Mouse (Mus musculus): ENCODE data around the gene Adprm.
"Not testable (repeated sequence)": the region's sequence is repeated elsewhere in the genome, so short reads cannot be mapped to it uniquely, and the experiment has no call there.

Adprm gene

DNA sequence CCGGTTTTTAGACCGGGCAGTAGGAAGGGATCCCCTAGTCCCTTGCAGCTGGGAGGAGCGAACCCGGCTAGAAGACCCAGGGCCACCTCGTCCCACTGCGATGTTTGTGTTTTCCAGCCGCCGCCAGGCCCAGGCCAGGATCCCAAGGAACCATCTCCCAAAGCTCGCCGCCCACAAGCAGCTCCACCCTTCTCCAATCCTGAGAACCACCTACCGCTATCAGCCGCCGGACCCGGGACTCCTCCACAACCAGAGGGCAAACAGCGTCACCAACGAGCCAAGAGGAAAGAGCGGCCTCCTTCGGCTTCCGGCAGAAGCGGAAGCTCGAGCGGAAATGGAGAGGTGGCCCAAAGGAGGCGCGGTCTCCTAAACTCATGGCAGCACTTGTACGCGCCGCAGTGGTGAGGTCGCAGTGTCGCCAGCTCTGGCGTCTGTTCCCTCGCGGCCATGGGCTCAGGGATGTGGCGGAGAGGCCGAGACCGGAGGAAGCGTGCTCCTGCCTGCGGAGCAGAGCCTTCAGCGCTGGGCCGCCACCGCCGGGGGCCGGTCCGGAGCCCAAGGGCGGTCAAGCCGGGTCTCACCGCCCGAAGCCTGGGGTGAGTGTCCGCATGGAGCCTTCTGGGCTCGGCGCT lies at the start of gene Adprm, which contains the start of gene Sco1:
Gene Adprm (minus strand): TSS at position 274 of the 632 bp plus-strand sequence.
Gene Sco1 (plus strand): TSS at position 350 of the 632 bp plus-strand sequence.
- DNase-seq (ENCODE audit: low read depth, low spot score): peak; percentile 89

DNA sequence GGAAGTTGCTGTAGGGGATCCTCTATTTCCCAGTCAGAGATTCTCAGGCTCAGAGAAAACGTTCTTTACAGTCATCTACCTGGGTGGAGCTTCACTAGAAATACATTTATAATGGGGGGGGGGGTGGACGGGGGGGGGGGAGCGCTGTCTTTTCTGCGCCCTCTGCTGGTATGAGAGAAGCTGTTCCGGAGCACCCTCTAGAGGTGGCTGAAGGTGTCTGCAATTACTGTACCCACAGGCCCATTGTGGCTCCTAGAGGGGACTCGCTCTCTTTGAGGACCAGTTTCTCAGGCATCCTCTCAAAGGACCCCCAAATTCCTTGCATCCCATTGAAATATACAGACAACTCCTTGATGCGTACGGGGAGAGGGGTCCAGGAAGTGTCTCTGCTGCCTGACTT lies 49.3 kb upstream of the Adprm start:
- DNase-seq (ENCODE audit: low read depth, low spot score): peak; percentile 68

DNA sequence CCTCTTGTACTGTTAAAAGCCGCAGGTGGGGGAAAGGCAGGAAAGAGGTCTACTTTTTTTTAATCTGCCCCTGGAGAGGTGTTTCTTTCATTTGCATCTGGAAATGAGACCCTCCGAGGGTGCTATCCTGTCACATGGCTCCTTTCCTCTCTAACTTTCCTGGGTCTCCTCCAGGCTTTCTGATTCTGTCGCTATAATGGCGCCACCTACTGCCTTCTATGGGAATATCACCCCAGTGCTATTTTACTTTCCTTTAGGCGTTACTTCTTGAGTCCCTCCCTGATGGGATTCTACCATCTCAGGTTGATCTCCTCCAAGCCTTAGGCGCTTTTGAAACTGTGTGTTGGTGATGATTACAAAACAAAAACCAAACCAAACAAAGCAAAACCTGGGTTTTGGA lies 47.8 kb upstream of the Adprm start:
- peak; percentile 40 for DNase-seq (ENCODE audit: low read depth, low spot score)

DNA sequence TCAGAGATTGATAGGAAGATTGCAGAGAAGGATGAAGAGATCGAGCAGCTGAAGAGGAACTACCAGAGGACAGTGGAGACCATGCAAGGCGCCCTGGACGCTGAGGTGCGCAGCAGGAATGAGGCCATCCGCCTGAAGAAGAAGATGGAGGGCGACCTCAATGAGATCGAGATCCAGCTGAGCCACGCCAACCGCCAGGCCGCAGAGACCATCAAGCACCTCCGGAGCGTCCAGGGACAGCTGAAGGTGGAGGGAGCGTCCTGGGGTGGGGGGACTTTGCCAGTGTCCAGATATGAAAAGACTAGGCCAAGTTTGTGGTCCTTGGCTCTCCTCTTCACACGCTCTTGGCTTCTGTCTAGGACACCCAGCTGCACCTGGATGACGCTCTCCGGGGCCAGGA lies 46.8 kb upstream of the Adprm start:
- DNase-seq (ENCODE audit: low read depth, low spot score): no peak

DNA sequence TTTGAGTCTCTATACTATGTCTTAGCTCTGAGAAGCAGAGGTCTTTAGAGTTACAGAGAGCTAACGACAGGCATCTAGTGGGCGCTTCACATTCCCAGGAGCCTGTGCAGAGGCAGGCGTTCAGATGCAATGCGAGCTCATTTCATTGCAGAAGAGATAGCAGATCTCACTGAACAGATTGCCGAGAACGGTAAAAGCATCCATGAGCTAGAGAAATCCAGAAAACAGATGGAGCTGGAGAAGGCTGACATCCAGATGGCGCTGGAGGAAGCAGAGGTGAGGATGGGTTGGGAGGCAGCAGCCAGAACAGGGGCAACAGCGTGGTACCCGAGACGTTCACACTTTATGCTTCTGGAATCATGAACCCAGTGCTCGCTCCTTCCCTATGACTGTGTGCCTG lies 46.0 kb upstream of the Adprm start:
- DNase-seq (ENCODE audit: low read depth, low spot score): no peak

DNA sequence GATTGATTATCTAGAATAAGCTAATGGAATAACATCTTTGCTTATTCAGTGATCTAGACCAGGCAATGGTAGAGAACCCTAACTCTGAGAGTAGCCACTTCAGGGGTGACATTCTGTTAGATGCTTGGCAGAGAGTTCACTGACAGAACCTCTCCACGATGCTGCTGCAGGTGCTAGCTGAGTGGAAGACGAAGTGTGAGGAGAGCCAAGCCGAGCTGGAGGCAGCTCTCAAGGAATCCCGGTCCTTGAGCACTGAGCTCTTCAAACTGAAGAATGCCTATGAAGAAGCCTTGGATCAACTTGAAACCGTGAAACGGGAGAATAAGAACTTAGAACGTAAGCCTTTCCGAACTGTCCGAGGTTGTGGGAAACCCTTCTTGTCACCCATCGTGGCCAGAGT lies 45.3 kb upstream of the Adprm start:
- DNase-seq (ENCODE audit: low read depth, low spot score): no peak

DNA sequence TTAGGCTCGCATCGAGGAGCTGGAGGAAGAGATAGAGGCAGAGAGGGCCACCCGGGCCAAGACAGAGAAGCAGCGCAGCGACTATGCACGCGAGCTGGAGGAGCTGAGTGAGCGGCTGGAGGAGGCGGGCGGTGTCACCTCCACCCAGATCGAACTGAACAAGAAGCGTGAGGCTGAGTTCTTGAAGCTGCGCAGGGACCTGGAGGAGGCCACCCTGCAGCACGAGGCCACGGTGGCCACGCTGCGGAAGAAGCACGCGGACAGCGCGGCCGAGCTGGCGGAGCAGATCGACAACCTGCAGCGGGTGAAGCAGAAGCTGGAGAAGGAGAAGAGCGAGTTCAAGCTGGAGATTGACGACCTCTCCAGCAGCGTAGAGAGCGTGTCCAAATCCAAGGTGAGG lies 42.1 kb upstream of the Adprm start:
- DNase-seq (ENCODE audit: low read depth, low spot score): no peak

DNA sequence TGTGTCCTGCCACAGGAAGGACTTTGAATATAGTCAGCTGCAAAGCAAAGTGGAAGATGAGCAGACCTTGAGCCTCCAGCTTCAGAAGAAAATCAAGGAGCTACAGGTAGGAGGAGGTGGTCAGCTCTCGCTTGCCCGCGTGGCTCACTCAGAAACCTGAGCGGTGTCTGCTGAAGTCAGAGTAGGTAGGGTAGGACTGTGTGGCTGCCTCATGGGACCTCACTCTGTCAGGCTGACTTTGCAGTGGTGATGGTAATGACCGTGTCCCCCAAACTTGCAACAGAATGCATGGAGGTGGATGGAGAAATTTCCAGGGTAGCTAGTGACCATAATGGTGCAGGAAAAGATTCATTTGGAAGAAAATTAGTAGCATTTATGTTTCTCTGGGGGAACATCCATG lies 41.3 kb upstream of the Adprm start:
- no peak for DNase-seq (ENCODE audit: low read depth, low spot score)

DNA sequence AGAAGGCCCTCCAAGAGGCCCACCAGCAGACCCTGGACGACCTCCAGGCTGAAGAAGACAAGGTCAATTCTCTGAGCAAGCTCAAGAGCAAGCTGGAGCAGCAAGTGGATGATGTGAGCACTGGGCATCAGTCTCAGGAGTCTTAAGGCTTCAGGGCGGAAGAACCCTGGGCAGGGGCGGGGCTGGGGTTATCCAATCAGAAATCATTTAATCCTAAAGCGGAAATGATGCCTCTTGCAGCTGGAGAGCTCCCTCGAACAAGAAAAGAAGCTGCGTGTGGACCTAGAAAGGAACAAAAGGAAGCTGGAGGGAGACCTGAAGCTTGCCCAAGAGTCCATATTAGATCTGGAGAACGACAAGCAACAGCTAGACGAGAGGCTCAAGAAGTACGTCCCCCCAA lies 40.8 kb upstream of the Adprm start:
- DNase-seq (ENCODE audit: low read depth, low spot score): no peak

DNA sequence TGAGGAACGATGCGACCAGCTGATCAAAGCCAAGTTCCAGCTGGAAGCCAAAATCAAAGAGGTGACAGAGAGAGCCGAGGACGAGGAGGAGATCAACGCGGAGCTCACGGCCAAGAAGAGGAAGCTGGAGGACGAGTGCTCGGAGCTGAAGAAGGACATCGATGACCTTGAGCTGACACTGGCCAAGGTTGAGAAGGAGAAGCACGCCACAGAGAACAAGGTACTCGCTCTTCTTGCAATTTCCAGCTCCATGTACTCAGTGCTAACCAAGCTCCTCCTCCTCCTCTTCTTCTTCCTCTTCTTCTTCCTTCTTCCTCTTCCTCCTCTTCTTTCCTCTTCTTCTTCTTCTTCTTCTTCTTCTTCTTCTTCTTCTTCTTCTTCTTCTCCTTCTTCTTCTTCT lies 40.0 kb upstream of the Adprm start:
- not testable (repeated sequence) for DNase-seq (ENCODE audit: low read depth, low spot score)

DNA sequence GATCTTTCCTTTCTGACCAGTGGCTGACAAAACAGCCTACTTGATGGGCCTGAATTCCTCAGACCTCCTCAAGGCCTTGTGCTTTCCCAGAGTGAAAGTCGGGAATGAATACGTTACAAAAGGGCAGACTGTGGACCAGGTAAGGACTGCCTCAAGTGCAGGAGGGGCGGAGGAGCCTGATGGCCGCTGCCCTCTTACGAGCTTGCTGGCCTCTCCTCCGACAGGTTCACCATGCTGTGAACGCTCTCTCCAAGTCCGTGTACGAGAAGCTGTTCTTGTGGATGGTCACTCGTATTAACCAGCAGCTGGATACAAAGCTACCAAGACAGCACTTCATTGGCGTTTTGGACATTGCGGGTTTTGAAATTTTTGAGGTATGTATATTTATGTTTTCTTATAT lies 34.8 kb upstream of the Adprm start:
- no peak for DNase-seq (ENCODE audit: low read depth, low spot score)

DNA sequence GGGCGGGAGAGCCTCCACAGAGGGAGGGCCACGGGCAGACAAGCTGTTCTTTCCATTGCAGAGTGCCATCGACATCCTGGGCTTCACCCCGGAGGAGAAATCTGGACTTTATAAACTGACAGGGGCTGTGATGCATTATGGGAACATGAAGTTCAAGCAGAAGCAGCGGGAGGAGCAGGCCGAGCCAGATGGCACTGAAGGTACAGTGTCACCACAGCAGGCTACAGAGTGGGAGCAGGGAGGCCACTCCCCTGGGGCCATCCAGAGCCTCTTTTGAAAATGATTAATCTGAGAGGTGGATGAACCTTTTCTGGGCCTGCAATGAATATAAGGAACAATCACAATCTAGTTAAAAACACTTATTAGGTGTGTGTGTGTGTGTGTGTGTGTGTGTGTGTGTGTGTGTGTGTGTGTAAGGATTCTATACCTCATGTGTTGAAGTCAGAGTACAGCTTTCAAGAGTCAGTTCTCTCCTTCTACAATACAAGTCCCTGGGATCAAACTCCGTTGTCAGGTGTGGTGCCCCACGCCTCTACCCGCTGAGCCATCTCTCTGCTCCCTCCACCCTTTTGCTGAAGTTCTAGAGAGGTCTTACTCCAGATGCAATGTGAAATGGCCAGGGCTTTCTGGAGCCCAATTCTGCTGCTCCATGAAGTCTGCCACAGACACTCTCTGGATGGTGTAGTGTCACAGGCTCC lies 34.2 kb upstream of the Adprm start:
- DNase-seq (ENCODE audit: low read depth, low spot score): no peak

DNA sequence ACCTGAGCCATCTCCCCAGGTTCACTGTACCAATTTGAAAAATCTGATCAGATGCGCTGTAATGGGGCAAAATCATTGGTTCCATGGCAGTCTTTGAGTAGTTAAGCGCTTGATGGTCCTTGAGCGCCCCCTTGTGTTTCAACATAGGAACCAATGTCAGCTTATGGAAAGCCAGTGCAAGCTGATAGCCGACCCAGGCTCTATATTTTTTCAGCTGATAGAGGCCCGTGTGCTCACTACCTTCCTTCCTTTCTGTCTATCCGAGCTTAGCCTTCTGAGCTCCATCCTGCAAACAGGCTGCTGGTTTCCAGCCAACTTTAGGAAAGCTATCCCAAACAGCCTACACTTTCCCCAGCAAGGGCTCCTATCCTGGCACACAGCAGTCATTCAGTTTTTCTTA lies 33.1 kb upstream of the Adprm start:
- peak; percentile 89 for DNase-seq (ENCODE audit: low read depth, low spot score)

DNA sequence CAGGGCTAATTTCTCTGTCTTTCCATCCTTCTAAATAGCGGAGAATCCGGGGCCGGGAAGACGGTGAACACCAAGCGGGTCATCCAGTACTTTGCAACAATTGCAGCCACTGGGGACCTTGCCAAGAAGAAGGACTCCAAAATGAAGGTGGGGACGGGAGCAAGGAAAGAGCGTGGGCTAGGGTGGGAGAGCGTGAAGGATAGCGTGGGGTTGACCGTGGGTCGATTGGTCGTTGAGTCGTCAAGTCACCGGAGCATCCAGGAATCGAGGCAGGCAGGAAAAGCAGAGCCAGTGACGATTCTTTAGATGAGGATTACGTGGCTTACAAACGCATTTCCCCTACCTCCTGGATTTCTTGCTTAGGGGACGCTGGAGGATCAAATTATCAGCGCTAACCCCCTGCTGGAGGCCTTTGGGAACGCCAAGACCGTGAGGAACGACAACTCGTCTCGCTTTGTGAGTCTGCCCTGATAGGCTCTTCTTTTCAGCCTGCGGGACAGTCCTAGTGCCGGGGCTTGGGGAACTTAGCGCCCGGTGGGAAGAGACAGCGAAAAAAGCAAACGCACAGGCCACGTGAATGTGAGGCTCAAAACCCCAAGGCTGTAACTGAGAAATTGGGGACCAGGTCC lies 31.4 kb upstream of the Adprm start:
- no peak for DNase-seq (ENCODE audit: low read depth, low spot score)

DNA sequence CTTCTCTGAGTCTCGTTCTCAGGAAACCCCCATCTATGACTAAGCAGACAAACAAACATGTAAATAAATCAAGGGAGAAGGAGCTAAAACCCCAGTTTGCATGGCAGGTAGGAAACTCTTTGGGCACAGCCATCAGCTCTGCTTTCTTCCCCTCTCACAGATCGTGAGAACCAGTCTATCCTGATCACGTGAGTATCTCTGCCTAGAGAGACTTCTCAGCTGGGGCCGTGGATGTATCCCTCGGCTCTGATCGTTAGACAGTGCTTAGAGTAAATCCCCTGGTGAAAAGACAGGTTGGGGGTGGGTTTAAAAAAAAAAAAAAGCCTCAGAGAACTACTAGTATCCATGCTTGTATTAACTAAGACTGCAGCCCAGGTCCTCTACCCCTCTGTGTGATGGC lies 30.8 kb upstream of the Adprm start:
- DNase-seq (ENCODE audit: low read depth, low spot score): no peak

DNA sequence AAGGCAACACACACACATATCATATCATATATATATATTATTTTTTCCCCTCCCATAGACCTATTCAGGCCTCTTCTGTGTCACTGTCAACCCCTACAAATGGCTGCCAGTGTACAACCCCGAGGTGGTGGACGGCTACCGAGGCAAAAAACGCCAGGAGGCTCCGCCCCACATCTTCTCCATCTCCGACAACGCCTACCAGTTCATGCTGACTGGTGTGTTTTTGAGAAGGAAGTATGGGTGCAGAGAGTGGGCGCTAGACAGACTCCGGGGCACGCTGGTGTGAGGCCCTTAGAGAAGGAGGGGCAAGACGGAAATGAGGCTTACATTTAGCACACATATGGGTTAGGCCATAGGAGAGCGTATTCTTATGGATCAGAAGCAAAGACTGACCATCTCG lies 30.4 kb upstream of the Adprm start:
- DNase-seq (ENCODE audit: low read depth, low spot score): no peak

DNA sequence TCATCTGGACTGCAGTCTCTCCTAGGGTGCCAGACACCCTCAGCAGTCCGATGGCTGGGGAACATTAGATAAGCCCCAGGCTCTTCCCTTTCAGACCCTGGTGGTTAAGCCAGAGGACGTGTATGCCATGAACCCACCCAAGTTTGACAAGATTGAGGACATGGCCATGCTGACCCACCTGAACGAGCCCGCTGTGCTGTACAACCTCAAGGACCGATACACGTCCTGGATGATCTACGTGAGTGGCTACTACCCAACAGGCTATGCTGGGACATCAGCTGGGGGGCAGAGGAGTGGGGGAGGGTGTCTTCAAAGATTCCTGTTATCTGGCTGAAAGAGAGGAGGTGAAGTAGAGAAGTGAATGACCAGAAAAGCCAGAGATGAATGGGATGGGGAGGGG lies 29.8 kb upstream of the Adprm start:
- DNase-seq (ENCODE audit: low read depth, low spot score): no peak

DNA sequence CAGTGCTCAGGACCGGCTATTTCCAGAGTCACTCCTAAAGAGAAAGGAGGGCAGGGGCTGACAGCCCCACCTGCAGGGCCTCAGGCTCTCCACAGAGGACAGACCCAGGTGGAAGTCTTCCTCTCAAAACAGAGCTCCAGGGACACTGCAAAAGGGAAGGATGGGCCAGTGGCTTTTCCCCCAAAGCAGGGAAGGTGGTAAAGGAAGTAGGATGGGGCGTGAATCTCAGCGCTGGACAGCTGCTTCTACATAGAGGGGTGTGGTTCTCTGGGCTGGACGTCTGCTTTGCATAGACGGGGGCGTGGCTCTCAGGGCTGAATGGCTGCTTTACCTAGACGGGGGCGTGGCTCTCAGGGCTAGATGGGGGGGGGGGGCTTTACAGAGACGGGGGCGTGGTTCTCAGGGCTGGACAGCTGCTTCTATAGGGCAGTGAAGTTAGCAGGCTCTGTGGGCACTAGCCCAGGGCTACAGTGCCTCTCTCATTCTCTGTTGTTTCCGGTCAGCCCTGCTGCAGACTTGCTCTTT lies 28.8 kb upstream of the Adprm start:
- no peak for DNase-seq (ENCODE audit: low read depth, low spot score)

DNA sequence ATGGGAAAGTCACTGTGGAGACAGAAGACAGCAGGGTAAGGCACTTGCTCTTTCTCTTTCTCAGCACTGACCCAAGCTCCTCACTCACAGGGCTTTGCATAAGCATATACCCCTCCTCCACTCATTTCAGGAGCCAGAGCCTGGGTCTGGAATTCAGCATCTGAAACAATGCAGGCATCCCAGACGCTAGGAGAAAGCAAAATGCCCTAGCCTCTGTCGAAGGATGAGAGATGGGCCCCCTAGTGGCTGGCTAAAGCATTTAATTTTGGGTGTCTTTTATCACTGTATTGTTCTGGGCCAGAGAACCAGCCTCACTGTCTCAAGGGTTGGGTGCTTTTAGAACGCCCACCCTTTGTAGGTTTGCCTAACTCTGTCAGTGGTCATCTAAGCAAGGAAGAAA lies 27.8 kb upstream of the Adprm start:
- DNase-seq (ENCODE audit: low read depth, low spot score): peak; percentile 71

DNA sequence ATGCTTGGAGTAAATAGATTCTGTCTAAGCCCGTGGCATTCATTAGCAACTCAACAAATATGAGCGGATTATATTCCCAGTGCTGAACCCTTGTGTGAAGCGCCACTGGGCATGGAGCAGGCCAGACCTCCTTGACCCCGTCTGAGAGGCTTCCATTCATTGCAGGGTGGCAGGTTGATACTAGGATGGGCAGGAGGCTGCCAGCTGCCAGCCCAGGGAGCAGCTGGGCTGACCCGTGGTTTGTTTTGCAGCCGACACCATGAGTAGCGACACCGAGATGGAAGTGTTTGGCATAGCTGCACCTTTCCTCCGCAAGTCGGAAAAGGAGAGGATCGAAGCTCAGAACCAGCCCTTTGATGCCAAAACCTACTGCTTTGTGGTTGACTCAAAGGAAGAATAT lies 27.3 kb upstream of the Adprm start:
- no peak for DNase-seq (ENCODE audit: low read depth, low spot score)

DNA sequence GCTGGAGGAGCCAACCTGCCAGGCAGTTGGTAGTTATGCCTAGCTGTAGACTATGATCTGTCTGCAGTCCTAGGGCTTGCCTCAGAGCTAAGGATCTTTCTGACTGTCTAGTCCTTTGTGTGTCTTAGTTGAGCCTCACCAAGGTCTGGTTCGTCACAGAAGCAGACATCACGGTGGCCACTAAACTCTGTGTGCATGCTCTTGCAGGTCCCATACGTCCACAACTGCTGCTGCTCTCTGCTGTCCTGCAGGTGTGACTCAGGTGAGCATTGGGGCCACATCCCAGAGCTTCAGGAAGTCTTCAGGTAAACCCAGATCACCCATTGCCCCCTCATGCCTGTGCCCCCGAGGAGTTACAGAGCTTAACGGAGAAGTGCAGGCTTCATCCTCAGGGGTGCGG lies 26.5 kb upstream of the Adprm start:
- DNase-seq (ENCODE audit: low read depth, low spot score): no peak

DNA sequence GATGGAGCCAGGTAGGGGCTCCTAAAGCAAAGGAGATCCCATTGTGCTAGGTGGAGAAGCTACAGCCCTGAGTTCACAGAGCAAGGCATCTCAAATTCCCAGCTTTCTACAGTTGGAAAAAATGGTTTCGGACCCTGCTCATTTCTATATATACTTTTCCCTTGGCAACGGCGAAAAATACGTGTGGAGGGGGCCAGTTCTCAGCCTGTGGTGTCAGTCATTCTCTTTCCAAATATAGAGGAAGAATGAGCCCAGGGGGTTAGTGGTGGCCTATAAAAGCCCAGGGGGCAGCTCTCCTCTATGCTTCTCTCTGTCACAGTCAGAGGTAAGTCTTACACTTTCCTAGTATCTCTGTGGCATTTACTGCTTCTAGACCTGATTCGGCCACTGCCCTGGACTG lies 25.6 kb upstream of the Adprm start, which contains the start of gene Myh3:
Gene Myh3 (plus strand): TSS at position 301 of the 400 bp plus-strand sequence.
- DNase-seq (ENCODE audit: low read depth, low spot score): no peak

DNA sequence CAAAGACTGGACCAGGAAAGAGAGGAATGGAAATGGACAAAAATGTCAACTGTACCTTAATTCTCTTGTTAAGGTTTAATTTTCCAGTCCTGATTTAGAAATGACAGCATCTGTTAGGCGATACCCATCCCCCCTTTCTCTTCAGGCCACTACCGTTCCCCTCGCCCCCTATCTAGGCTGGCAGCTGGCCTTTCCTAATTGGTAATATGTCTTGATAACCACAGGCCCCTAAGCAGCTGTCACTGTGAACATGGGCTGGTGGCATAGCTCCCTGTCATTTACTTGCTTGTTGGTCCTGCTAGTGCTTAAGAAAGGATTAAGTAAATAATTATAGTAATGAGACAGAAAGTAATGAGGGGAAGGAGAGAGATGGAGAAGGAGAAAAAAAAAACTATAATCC lies 25.0 kb upstream of the Adprm start:
- DNase-seq (ENCODE audit: low read depth, low spot score): no peak
